ENCODE assay signal across 26 mouse cellular contexts in the genomic region with DNA sequence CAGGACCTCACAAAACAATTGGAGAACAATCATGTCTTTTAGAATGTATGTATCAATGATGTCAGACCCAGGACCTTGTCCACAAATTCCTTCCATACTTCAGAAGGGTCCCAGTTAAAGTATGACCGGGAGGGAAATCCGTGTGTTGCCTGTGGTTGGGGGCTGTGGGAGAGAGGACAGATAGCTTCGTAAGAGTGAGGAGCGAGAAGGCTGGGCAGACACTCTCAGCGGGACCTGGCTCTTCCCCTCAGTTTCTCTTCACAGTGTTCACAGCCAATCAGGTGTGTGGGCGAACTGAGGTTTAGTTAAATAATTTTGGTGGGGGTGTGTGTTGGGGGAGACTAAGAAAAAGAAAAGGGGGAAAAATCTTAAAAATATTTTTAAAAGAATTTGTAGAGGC. TPM values are rescaled to one million over a fixed set of nuclear protein-coding genes. Genes with fewer than 3 reads are reported as not detected.
DNase-seq lines count a peak whose midpoint lies in the region; ATAC-seq and TF ChIP-seq lines count a peak whose summit lies in the region.
"Had no signal": no experiment of that assay in that cellular context is flagged by ENCODE, and none has a peak within 500 bp of the region (broad histone marks: within the 10 kb centered on the region; RNA-seq: fewer than 3 reads in every experiment).

No protein-coding gene starts in this region.

- no peak for TF ChIP-seq POLR2A in ES-Bruce4 (IDR thresholded peaks at IDR 0.05; ENCODE audit: insufficient read depth, low read length)

- H3K9ac ChIP-seq in ES-Bruce4 (ENCODE audit: low read depth, poor library complexity, severe bottlenecking) = no peak overlapping the region
- H3K9ac ChIP-seq in ES-E14 (ENCODE audit: insufficient read depth, low read depth, low read length, poor library complexity, severe bottlenecking) = peak overlapping the region; percentile 48; the same call in 1 of the 2 replicates
- no peak overlapping the region for H3K9ac ChIP-seq in intestine, embryonic 16.5 days (ENCODE audit: low read depth, low read length)

- no peaks in the 10 kb centered on the region for H3K27me3 ChIP-seq in E14TG2a.4 (ENCODE audit: insufficient read depth, low read length)
- no peaks in the 10 kb centered on the region for H3K27me3 ChIP-seq in ES-Bruce4 (ENCODE audit: control insufficient read depth, insufficient read depth, low read length, poor library complexity, severe bottlenecking)
- H3K27me3 ChIP-seq in intestine, embryonic 16.5 days (replicated peaks; ENCODE audit: control insufficient read depth, insufficient read depth, low read length) = no peaks in the 10 kb centered on the region
- H3K27me3 ChIP-seq: CH12.LX, Patski had no signal

- TF ChIP-seq EP300 in ES-Bruce4 (IDR thresholded peaks at IDR 0.05; ENCODE audit: insufficient read depth, low read depth, low read length) = no peak

- no peak for ATAC-seq in intestine, embryonic 16.5 days
- ATAC-seq: activated CD4-positive, CD25-positive, alpha-beta regulatory T cell, adult 4 months; CD4-positive, CD25-positive, alpha-beta regulatory T cell, adult 4 months; Patski had no signal

- H3K9me3 ChIP-seq in E14TG2a.4 (ENCODE audit: low read length) (no peaks in the 10 kb centered on the region), ES-Bruce4 (replicated peaks; ENCODE audit: control insufficient read depth, insufficient read depth, low read length, poor library complexity, severe bottlenecking) (no peaks in the 10 kb centered on the region), ES-E14 (ENCODE audit: control insufficient read depth, insufficient read depth, low read depth, low read length) (no peaks in the 10 kb centered on the region)
- H3K9me3 ChIP-seq in intestine, embryonic 16.5 days (ENCODE audit: control insufficient read depth, low read length) = no peaks in the 10 kb centered on the region
- H3K9me3 ChIP-seq: G1E had no signal

- peak overlapping the region; percentile 39 for H3K27ac ChIP-seq in ES-Bruce4 (ENCODE audit: insufficient read depth, low read length)
- H3K27ac ChIP-seq in ES-E14 (ENCODE audit: insufficient read depth, low read depth, low read length, poor library complexity, severe bottlenecking) = no peak overlapping the region
- H3K27ac ChIP-seq in intestine, embryonic 16.5 days (ENCODE audit: low read length) = no peak overlapping the region

- whole genome bisulfite sequencing in intestine, embryonic 16.5 days = 84% methylated on average over 6 of the region's 6 CpGs

- H3K4me1 ChIP-seq in E14TG2a.4 (replicated peaks; ENCODE audit: low read depth, low read length) = peaks cover 84% of the 10 kb centered on the region
- no peaks in the 10 kb centered on the region for H3K4me1 ChIP-seq in ES-Bruce4 (ENCODE audit: control insufficient read depth, insufficient read depth, low read length)
- H3K4me1 ChIP-seq in ES-E14 (ENCODE audit: control insufficient read depth in 2 of 2, insufficient read depth in 2 of 2, low read length in 2 of 2, poor library complexity in 1 of 2) = peaks cover 0 to 13% of the 10 kb centered on the region in 2 experiments; a peak in 3 of 4 replicates
- peaks cover 17% of the 10 kb centered on the region for H3K4me1 ChIP-seq in intestine, embryonic 16.5 days (ENCODE audit: control insufficient read depth, insufficient read depth, low read length)

- H3K4me3 ChIP-seq in E14TG2a.4 (replicated peaks; ENCODE audit: low read length) = peak overlapping the region; percentile 53
- no peak overlapping the region for H3K4me3 ChIP-seq in ES-Bruce4 (ENCODE audit: low read depth, low read length)
- H3K4me3 ChIP-seq in ES-E14 (ENCODE audit: insufficient read depth in 1 of 2, low read depth in 1 of 2, low read length in 2 of 2, poor library complexity in 1 of 2, severe bottlenecking in 1 of 2) = no peak overlapping the region
- H3K4me3 ChIP-seq in intestine, embryonic 16.5 days (ENCODE audit: low read length) = no peak overlapping the region

- in situ Hi-C loops in ES-E14 (cut with MboI; ENCODE audit: low sequenced_read_pairs in 2 of 2, unreplicated experiment in 2 of 2) = no loop called here

- peak; percentile 61 for DNase-seq in heart, adult 11 months
- no peak for DNase-seq in heart, postnatal 4 days
- no peak for DNase-seq in ES-E14 (ENCODE audit: low read depth, low spot score)
- no peak for DNase-seq in T-cell, adult 2 months (ENCODE audit: low spot score)
- DNase-seq in embryo, embryonic 10 days (ENCODE audit: low spot score) = no peak
- DNase-seq: adrenal gland, adult 2 months; adrenal gland, adult 8-10 months; adrenal gland, postnatal 10 days; adrenal gland, postnatal 14 days; adrenal gland, postnatal 25 days; adrenal gland, postnatal 36 days; B cell, adult 2 months; cerebellum, adult 11 months; cerebellum, adult 11-12 months; cerebellum, adult 18-20 months; cerebellum, adult 2 months; cerebellum, adult 8-10 months; cerebellum, adult 9-10 months had no signal

- TF ChIP-seq CTCF in E14TG2a.4 (conservative IDR thresholded peaks at IDR 0.05; ENCODE audit: low read length) (no peak), ES-Bruce4 (IDR thresholded peaks at IDR 0.05; ENCODE audit: low read depth, low read length) (no peak)

- H3K36me3 ChIP-seq in E14TG2a.4 (ENCODE audit: insufficient read depth, low read length) (no peaks in the 10 kb centered on the region), ES-Bruce4 (ENCODE audit: control insufficient read depth, insufficient read depth, low read length, poor library complexity, severe bottlenecking) (no peaks in the 10 kb centered on the region), ES-E14 (ENCODE audit: control insufficient read depth, insufficient read depth, low read length, poor library complexity, severe bottlenecking) (no peaks in the 10 kb centered on the region)
- no peaks in the 10 kb centered on the region for H3K36me3 ChIP-seq in intestine, embryonic 16.5 days (ENCODE audit: control insufficient read depth, insufficient read depth, low read length)
- H3K36me3 ChIP-seq: G1E had no signal

- H3K4me2 ChIP-seq in intestine, embryonic 16.5 days (ENCODE audit: low read depth, low read length) = no peak overlapping the region

TF ChIP-seq in ES-E14, 5 proteins besides CTCF, POLR2A, EP300 and RAD21:
- TF ChIP-seq MAFK (IDR thresholded peaks at IDR 0.05; ENCODE audit: insufficient read depth, low read depth, low read length) = no peak
- 0 out of 2 replicates have a peak, but pooled peaks have one; percentile 5 for TF ChIP-seq ZNF384 (IDR thresholded peaks at IDR 0.05; ENCODE audit: low read depth, low read length)

RNA-seq across cellular contexts. Expression of a gene that starts 34.0 kb away (rescaled TPM):
- 10 to 100 TPM; 18.8 to 19.3 TPM for total RNA-seq in heart, postnatal 4 days (2021)
- polyA plus RNA-seq in ES-Bruce4 (2011; ENCODE audit: insufficient read depth, insufficient read length, low read depth, missing spikeins) = 39.6 and 39.9 TPM in 2 replicates
- total RNA-seq in ES-E14 (2012; rRNA removed) = 23.2 and 28.4 TPM in 2 replicates
- 2.4 and 2.9 TPM in 2 replicates for polyA plus RNA-seq in intestine, embryonic 16.5 days (2015; fragmentation: Nextera tagmentation; extraction: Ambion mirVana)
